Mouse (Mus musculus) intestine, embryonic 15.5 days (tissue): ENCODE data around the gene Col25a1. TPM values are rescaled to one million over a fixed set of nuclear protein-coding genes. Genes with fewer than 3 reads are reported as not detected.

Experiments
- ATAC-seq: fragments of 200-750 bp; cut with Nextera tagmentation; 2 replicates; pipeline ENCODE4 v1.8.0; 2017; ENCODE audit warnings: moderate TSS enrichment, moderate library complexity
- H3K27ac ChIP-seq: fragments of 300-500 bp; sonication (generic); 2 replicates; pipeline ENCODE4 v1.5.1; 2015; ENCODE audit warnings: mild to moderate bottlenecking, inconsistent platforms
- H3K27me3 ChIP-seq: fragments of 300-500 bp; sonication (generic); replicated peaks from 2 replicates; pipeline ENCODE4 v1.6.1; 2015; ENCODE audit warnings: inconsistent platforms
- H3K36me3 ChIP-seq: fragments of 300-500 bp; sonication (generic); 2 replicates; pipeline ENCODE4 v1.6.1; 2015; ENCODE audit warnings: inconsistent platforms
- H3K4me1 ChIP-seq: fragments of 300-500 bp; sonication (generic); replicated peaks from 2 replicates; pipeline ENCODE4 v1.6.1; 2015; ENCODE audit warnings: inconsistent platforms
- H3K4me2 ChIP-seq: fragments of 300-500 bp; sonication (generic); replicated peaks from 2 replicates; pipeline ENCODE4 v1.6.1; 2015; ENCODE audit warnings: mild to moderate bottlenecking, inconsistent platforms
- H3K4me3 ChIP-seq: fragments of 300-500 bp; sonication (generic); replicated peaks from 2 replicates; pipeline ENCODE4 v1.5.1; 2015; ENCODE audit warnings: inconsistent platforms
- H3K9ac ChIP-seq: fragments of 300-500 bp; sonication (generic); 2 replicates; pipeline ENCODE4 v1.6.1; 2015; ENCODE audit warnings: inconsistent platforms
- H3K9me3 ChIP-seq: fragments of 300-500 bp; sonication (generic); 2 replicates; pipeline ENCODE4 v1.6.1; 2016; ENCODE audit warnings: inconsistent platforms
- WGBS: fragments of 180-500 bp; shearing (Covaris S2); methylation state at CpG from one replicate; pipeline ENCODE4 v1.1.7; 2015; 5-methylcytosine and 5-hydroxymethylcytosine counted together
- polyA plus RNA-seq: library from polyadenylated mRNA; unstranded; fragments of >200 nt; fragmentation: Nextera tagmentation; extraction: Ambion mirVana; gene quantifications from 2 replicates; pipeline ENCODE4 v1.2.1, GENCODE M21; 2015

Gene Col25a1
- polyA plus RNA-seq, 1 experiment from 2014 or later = 1.9 TPM

DNA sequence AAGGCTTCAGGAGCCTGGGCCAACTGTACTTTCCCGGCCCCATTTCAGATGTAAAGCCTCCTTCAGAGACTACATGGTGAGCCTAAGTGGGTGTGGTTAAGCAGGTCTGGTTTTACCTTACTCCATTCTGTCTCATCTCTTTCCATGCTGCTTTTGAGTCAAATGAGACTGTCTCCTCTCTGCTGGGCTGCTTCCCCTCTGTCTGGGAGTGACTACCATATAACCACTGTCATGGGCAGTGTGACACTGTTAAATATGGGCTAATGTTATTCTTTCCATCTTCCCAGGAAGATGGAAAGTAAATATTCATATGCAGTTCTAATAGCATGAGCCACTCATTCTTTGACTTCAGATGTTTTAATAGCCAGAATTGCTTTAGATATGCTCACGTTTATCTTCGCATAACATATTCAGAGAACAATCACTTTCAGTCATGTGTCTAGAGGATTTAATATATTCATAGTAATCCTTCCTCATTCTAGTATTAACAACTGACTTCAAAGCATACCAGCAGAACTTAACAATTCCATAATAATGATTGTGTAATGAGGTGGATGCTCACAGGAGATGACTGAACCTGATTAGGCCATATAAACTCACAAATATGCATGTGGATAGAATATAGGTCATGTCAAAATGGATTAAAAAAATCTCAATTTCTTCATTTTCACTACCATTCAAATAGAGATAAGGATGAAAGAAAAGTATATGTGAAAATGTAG, 243.5 kb downstream of the Col25a1 start:
- no peaks in the 10 kb centered on the region for H3K36me3 ChIP-seq
- H3K27me3 ChIP-seq = no peaks in the 10 kb centered on the region
- no peak overlapping the region for H3K4me3 ChIP-seq
- H3K4me1 ChIP-seq = peaks cover 6% of the 10 kb centered on the region; the same call in 1 of the 2 replicates
- no peak overlapping the region for H3K9ac ChIP-seq
- H3K9me3 ChIP-seq = no peaks in the 10 kb centered on the region
- 83% methylated on average over 3 of the region's 3 CpGs for WGBS
- H3K4me2 ChIP-seq = no peak overlapping the region
- no peak overlapping the region for H3K27ac ChIP-seq
- ATAC-seq = no peak

DNA sequence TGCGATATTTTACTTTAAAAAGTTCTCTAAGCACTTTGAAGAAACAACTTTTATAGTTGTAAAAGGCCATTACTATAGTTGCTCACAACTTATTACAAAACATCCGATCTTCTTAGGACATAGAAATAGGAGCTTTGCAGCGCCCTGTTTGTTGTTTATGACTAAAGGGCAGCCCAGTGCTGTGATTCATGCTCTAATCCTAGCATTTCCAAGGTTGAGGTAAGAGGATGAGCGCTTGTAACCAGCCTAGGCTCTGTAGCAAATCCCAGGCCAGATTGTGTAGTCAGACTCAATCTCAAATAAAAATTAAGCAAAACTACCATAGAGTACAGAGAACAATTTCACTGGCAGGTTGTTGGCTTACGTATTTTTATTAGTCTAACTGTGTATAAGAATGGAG, 246.5 kb downstream of the Col25a1 start:
- no peak overlapping the region for H3K9ac ChIP-seq
- H3K4me2 ChIP-seq = no peak overlapping the region
- 0 out of 2 replicates have a peak, but pooled peaks cover 2% of the 10 kb centered on the region for H3K4me1 ChIP-seq
- ATAC-seq = no peak
- no peaks in the 10 kb centered on the region for H3K36me3 ChIP-seq
- no peak overlapping the region for H3K27ac ChIP-seq
- no peaks in the 10 kb centered on the region for H3K9me3 ChIP-seq
- H3K27me3 ChIP-seq = no peaks in the 10 kb centered on the region
- no peak overlapping the region for H3K4me3 ChIP-seq
- 94% methylated on average over 5 of the region's 5 CpGs for WGBS

DNA sequence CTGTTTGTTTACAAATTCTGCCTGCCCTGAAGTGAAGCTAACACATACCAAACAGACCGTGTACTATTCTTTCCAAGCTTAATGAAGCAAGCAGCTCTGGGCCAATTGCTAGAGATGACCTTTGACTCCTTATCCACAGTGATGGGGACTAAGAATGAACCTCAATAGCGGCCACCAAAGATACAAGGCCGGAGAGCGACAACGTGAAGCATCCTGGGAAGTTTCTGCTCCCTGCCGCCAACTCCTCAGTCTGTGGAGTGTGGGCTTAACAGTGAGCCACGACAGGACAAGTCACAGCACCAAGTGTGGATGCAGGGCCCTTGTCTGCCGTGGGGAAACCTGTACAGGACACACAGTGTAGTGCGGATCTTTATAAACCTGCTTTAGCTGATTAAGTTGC, 247.3 kb downstream of the Col25a1 start:
- no peak for ATAC-seq
- no peaks in the 10 kb centered on the region for H3K36me3 ChIP-seq

DNA sequence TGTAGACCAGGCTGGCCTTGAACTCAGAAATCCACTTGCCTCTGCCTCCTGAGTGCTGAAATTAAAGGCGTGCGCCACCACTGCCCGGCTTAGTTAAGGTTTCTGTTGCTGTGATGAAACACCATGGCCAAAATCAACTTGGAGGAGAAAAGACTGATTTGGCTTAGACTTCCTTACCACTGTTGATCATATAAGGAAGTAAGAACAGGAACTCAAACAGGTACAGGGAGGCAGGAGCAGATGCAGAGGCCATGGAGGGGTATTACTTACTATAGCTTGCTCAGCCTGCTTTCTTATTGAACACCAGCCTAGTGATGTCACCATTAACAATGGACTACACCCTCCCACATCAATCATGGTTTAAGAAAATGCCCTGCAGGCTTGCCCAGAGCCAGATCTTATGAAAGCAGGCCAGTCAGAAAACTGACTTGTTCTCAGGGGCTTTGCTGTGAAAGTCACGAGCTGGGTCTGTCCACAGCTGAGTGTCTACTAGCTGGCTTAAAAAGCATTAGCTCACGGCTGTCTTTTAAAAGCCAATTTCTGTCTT, 249.1 kb downstream of the Col25a1 start:
- Histone ChIP-seq H3K27me3 (no peaks in the 10 kb centered on the region), H3K4me3 (no peak overlapping the region), H3K9me3 (no peaks in the 10 kb centered on the region), H3K4me2 (no peak overlapping the region), H3K36me3 (no peaks in the 10 kb centered on the region), H3K27ac (no peak overlapping the region), H3K4me1 (0 out of 2 replicates have a peak, but pooled peaks cover 1% of the 10 kb centered on the region), H3K9ac (no peak overlapping the region)
- no peak for ATAC-seq
- WGBS = 84% methylated on average over 5 of the region's 5 CpGs

More for the DNA sequence above, 247.3 kb downstream of the Col25a1 start:
- WGBS = 57% methylated on average over 9 of the region's 9 CpGs
- H3K4me1 ChIP-seq = 0 out of 2 replicates have a peak, but pooled peaks cover 2% of the 10 kb centered on the region
- H3K4me2 ChIP-seq = no peak overlapping the region
- no peaks in the 10 kb centered on the region for H3K9me3 ChIP-seq
- H3K27me3 ChIP-seq = no peaks in the 10 kb centered on the region
- H3K9ac ChIP-seq = no peak overlapping the region
- no peak overlapping the region for H3K27ac ChIP-seq
- H3K4me3 ChIP-seq = no peak overlapping the region

DNA sequence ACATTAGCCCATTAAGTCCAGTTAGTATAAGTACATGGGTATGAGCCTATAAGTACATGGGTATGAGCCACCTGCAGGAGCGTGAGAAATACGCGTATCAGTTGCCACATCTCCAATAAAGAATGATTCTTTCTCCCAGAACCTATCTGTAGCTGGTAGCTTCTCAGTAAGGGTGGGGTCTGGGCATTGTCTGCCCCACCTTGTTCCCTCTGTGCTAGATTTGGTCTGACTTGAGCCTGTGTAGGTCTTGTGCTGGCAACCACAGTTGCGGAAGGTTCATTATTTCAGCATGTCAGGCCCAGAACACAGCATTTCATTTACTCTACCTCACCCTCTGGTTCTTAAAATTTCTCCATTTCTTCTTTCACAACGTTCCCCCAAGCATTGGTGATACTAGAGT, 250.4 kb downstream of the Col25a1 start:
- no peaks in the 10 kb centered on the region for H3K27me3 ChIP-seq
- no peaks in the 10 kb centered on the region for H3K4me1 ChIP-seq
- H3K9ac ChIP-seq = no peak overlapping the region
- H3K4me3 ChIP-seq = no peak overlapping the region
- whole genome bisulfite sequencing = 89% methylated on average over 5 of the region's 5 CpGs
- no peak for ATAC-seq
- no peaks in the 10 kb centered on the region for H3K36me3 ChIP-seq
- no peak overlapping the region for H3K27ac ChIP-seq
- H3K9me3 ChIP-seq = no peaks in the 10 kb centered on the region
- H3K4me2 ChIP-seq = no peak overlapping the region

DNA sequence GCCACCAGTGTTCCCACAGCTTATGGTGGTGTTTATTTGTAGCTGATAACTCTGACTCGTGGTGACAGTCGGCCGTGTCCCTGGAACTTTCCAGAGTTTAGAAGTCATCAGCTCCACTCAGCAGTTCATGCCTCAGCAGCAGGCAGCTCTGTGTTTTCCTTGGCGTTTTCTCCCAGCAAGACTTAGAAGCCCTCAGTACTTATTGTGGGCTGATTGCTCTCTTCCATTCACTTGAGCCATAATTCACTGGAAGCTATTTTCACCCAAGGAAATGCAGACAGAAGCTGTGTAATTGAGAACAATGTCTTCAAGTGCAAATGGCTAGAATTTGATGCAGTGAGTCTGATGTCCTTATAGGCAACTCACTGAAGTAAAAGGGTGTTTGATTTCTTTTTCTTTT, 254.6 kb downstream of the Col25a1 start:
- Histone ChIP-seq H3K4me3 (no peak overlapping the region), H3K9me3 (no peaks in the 10 kb centered on the region), H3K27ac (no peak overlapping the region), H3K4me1 (no peaks in the 10 kb centered on the region), H3K4me2 (no peak overlapping the region), H3K27me3 (no peaks in the 10 kb centered on the region), H3K9ac (no peak overlapping the region), H3K36me3 (no peaks in the 10 kb centered on the region)
- ATAC-seq = no peak
- 64% methylated on average over 4 of the region's 4 CpGs for WGBS

DNA sequence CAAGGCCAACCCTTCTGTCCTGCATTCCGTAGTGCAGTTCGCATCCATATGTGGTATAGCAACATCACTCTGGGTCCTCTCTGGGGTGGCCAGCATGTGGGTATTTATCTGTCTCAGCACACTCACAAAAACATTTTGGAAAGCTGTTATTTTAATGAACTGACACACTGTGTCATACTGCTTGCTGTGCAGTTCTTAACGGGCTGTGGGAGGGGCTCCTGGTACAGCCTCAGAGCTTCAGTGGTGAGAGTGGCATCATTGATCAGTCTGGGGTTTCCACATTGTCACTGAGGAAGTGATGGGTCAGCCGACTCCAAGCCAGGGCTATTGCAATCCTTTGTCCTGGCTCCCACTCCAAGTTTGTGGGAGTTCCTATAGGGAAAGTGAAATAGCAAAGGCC, 255.9 kb downstream of the Col25a1 start:
- Histone ChIP-seq H3K36me3 (no peaks in the 10 kb centered on the region), H3K9ac (no peak overlapping the region), H3K4me1 (no peaks in the 10 kb centered on the region), H3K27ac (no peak overlapping the region), H3K4me2 (no peak overlapping the region), H3K27me3 (no peaks in the 10 kb centered on the region), H3K4me3 (no peak overlapping the region), H3K9me3 (no peaks in the 10 kb centered on the region)
- WGBS = 78% methylated on average over 4 of the region's 4 CpGs
- no peak for ATAC-seq

DNA sequence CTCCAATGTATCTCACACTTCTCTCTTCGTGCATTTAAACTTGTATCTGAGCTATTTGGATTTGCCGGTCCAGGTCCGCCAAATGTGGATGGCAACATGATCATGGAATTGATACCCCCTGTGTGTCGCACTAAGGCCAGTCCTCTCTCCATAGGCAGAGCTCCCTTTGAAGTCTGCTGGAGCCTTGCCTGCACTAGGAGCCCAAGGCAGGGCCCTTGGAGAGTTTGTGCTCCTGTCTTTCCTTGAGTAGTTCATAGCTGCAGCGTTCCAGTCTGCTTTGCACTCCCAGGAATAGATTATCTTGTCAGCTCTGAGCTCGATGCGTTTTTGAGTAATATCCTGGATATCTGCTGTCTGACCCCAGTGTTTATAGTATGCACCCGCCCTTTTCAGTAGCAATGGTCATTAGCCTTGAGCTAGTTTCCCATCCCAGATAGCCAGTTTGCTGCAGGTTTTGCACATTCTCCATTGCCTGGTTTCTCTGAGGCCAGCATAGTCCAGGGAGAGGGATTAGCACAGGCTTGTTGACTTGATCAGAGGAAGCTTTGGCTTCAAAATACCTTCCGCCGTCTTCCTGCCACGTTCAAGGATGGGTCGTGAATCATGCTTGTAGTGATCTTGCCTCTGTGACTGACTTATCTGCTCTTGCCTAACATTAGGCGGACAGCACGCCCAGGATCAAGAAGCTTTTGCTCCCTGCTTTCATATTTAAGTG, 258.1 kb downstream of the Col25a1 start:
- Histone ChIP-seq H3K27me3 (no peaks in the 10 kb centered on the region), H3K9ac (no peak overlapping the region), H3K27ac (no peak overlapping the region), H3K4me3 (no peak overlapping the region), H3K9me3 (no peaks in the 10 kb centered on the region), H3K4me2 (no peak overlapping the region), H3K36me3 (no peaks in the 10 kb centered on the region), H3K4me1 (no peaks in the 10 kb centered on the region)
- ATAC-seq = no peak
- WGBS = 48% methylated on average over 14 of the region's 14 CpGs

DNA sequence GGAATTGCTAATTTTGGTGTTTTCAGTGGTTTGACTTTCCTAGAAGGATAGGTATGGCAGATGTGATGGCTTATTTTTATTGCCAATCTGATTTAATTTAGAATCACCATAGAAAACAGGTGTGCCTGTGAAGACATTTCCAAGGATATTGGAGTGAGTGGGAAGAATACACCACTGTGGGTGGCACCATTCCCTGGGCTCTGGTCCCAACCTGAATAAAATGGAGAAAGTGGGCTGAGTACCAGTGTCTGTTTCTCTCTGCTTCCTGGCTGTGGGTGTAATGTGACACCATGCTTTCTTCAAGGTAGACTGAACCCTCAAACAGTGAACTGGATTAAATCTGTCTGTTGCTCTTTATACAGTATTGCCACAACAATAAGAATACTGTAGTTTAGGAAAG, 265.3 kb downstream of the Col25a1 start:
- no peaks in the 10 kb centered on the region for H3K36me3 ChIP-seq
- H3K27me3 ChIP-seq = no peaks in the 10 kb centered on the region
- ATAC-seq = no peak
- no peaks in the 10 kb centered on the region for H3K4me1 ChIP-seq
- no peaks in the 10 kb centered on the region for H3K9me3 ChIP-seq
- no peak overlapping the region for H3K27ac ChIP-seq
- no peak overlapping the region for H3K9ac ChIP-seq
- no peak overlapping the region for H3K4me2 ChIP-seq
- H3K4me3 ChIP-seq = no peak overlapping the region

DNA sequence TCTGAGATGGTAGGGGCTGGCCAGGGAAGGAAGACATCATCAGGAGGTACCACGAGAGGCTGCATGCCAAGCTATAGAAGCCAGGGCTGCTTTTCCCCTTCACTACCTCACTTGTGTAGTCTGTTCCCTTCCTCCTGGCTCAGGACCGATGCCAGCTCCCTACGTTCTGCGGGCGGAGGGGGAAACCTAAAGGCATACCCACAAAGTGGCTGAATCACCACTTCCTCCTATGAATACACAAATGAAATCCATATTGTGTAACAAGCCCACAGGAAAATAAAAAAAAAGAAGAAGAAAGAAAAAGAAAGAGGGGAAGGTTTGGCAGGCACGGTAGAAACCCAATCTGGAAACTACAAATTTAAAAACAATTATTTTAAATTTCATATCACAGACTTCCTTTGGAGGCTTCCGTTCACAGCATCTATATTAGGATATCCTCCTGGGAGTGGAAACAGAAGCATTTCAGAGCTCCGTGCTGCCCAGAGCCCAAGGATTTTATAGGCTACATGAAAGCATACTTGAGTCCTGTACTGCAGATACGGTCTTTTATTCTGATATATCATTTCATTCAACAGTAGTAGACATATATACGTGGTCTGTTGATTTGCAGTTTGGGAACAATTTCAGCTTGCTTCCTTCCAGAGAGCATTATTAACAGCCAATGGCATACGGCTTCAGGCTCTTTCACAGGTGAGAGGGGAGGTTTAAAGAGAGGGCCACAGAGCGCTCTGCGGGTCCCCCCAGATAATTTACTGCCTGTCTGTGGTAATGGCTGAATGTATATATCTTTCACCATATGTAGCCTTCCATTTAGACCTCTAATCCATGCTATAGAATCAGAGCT, 269.6 kb downstream of the Col25a1 start:
- no peak for ATAC-seq
- no peak overlapping the region for H3K27ac ChIP-seq
- WGBS = 71% methylated on average over 13 of the region's 13 CpGs

DNA sequence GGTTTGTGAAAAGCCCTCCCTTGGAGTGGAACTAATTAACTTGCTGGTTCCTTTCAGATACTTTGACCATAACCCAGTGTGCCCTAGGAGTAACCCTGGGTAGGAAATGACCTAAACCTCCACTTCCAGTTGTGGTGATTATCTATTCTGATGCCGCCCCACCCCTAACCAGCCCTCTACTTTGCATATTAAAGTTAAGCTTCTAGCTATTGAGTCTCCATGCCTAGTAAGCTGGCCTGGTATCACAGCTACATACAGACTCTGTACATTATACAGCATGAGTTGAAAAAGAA, 270.2 kb downstream of the Col25a1 start:
- H3K36me3 ChIP-seq = no peaks in the 10 kb centered on the region
- H3K9ac ChIP-seq = no peak overlapping the region
- H3K4me1 ChIP-seq = no peaks in the 10 kb centered on the region
- H3K4me2 ChIP-seq = no peak overlapping the region
- no peak overlapping the region for H3K27ac ChIP-seq
- no peak for ATAC-seq
- H3K4me3 ChIP-seq = no peak overlapping the region
- H3K27me3 ChIP-seq = no peaks in the 10 kb centered on the region
- 83% methylated on average over 1 of the region's 1 CpGs for WGBS
- H3K9me3 ChIP-seq = no peaks in the 10 kb centered on the region

More for the DNA sequence above, 269.6 kb downstream of the Col25a1 start:
- H3K4me1 ChIP-seq = no peaks in the 10 kb centered on the region
- H3K9me3 ChIP-seq = no peaks in the 10 kb centered on the region
- no peak overlapping the region for H3K9ac ChIP-seq
- no peak overlapping the region for H3K4me3 ChIP-seq
- H3K4me2 ChIP-seq = no peak overlapping the region
- no peaks in the 10 kb centered on the region for H3K27me3 ChIP-seq
- H3K36me3 ChIP-seq = no peaks in the 10 kb centered on the region
